Mouse (Mus musculus): ENCODE measurements around the gene Blvra.

- TF ChIP-seq GATA2 (IDR thresholded peaks at IDR 0.05; ENCODE audit: borderline replicate concordance, low read depth, low read length) (no peak), TAL1 (conservative IDR thresholded peaks at IDR 0.05; ENCODE audit: low read depth, low read length) (no peak), CTCF (IDR thresholded peaks at IDR 0.05; ENCODE audit: low read depth, low read length) (no peak)
These were observed 10.2 kb downstream of the Blvra start for GRCm38 (mm10) chr2:127080591-127081218.
